Mouse (Mus musculus): ENCODE data around the gene Arrdc5.

The Arrdc5 gene

GRCm38 (mm10) chr17:56303847-56304586 is 3.9 kb upstream of the Arrdc5 start:
- DNase-seq (ENCODE audit: low spot score in 2 of 2), result peak; percentile 84 to 90

GRCm38 (mm10) chr17:56303160-56303846 is 3.2 kb upstream of the Arrdc5 start, which contains the start of gene Uhrf1:
Uhrf1 (plus strand) TSS chr17:56303321.
- no peak for DNase-seq (ENCODE audit: low spot score in 2 of 2)

- DNase-seq (ENCODE audit: low spot score in 2 of 2), result no peak
Measured at GRCm38 (mm10) chr17:56302363-56302996, 2.4 kb upstream of the Arrdc5 start.

- no peak for DNase-seq (ENCODE audit: low spot score in 2 of 2)
Measured at GRCm38 (mm10) chr17:56298238-56298637, 1.8 kb downstream of the Arrdc5 start.

GRCm38 (mm10) chr17:56296201-56296600 is 3.9 kb downstream of the Arrdc5 start:
- DNase-seq (ENCODE audit: low spot score in 2 of 2), result no peak

DNA sequence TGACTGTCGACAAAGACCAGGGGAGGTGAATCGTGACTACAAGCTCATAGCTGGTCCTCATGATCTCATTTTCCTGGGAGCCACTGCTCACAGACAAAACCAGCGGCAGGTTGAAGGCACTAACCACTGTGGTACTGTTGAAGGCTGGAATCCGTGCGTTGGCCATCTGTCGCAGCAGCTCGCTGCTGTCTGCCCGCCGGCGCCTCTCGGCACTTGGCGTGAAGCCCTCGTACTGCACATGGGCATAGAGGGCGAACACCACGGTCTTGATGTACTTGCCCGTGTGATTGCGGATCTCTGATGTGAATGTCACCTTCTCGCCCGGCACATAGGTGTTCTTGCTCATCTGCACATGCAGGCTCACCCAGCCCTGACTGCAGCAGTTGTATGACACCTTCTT is 5.8 kb downstream of the Arrdc5 start:
- DNase-seq (ENCODE audit: low spot score in 2 of 2), result no peak

DNA sequence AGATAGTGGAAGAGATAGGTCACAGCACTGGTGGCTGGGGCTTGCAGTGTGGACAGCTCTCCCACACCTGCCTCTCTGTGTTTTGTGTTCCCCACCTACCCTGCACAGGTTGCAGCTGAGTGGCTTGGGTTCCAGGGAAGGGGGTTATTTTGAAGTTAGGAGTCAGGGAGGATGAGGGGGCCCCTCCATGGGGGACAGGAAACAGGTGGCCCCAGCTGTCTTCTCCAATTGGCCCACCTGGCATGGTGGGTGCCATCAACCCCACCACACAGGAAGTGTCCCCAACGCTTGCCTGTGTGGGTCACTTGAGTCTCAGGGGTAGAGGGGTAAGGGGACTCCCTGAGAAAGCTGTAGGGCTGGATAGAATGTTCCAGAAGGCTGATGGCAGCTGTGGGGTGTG is 6.8 kb downstream of the Arrdc5 start:
- DNase-seq (ENCODE audit: low spot score in 2 of 2), result no peak

DNA sequence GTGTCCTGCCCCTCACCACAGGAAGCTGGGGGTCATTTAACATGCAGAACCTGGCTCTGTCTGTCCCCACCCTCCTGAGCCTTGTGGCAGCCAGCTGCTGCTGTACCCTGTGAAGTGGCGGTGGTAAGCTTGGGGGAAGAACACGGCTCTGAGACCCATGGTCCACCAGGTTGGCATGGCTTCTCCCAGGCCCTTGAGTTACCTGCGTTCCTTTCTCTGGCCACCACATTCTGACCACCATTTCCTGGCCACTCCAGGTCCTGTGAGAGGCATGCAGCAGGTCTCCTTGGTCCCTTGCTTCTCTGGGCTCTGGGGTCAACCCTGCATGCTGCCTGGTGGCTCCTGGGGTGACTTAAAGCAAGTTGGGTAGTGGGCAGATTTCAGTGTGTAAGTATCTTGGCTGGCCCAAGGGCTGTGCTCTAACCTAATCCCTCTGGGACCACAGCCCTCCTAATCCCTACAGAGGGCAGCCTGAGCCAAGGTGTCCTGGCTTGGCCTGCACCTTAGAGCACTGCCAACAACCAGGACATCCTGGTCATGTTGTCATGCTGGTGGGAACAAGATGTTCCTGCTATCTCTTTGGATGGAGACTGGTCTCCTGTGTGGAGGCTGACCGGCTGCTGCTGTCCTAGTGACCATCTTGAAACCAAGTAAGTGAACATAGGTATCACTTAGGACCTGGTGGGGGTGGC is 7.4 kb downstream of the Arrdc5 start, which contains the start of gene Plin3:
Gene Plin3, minus strand, starts transcription at position 343 of the 692 bp plus-strand sequence.
- DNase-seq (ENCODE audit: low spot score in 2 of 2), result no peak

- no peak for DNase-seq (ENCODE audit: low spot score in 2 of 2)
Measured at GRCm38 (mm10) chr17:56291826-56292475, 8.1 kb downstream of the Arrdc5 start.

DNA sequence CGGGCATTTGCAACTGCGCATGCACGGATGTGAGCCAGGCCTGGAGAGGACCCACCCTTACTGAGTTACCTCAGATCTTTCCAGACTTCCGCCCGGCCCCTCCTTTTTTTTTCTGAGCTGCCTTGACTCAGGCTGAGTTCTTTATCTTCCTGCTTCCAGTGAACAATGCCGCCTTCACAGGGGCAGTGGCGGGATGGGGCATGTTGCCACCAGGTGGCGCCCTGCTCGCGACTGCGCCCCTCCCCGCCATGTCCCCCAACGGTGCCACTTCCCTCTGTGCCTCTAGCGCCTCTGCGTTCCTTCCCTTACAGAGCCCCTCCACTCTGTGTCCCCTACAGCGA is 8.9 kb downstream of the Arrdc5 start:
- peak; percentile 61 to 72 for DNase-seq (ENCODE audit: low spot score in 2 of 2)

GRCm38 (mm10) chr17:56290388-56291170 is 9.5 kb downstream of the Arrdc5 start:
- peak in 1 of 2 experiments; percentile 62 for DNase-seq (ENCODE audit: low spot score in 2 of 2)

GRCm38 (mm10) chr17:56289371-56290331 is 10.4 kb downstream of the Arrdc5 start:
- DNase-seq (ENCODE audit: low spot score in 2 of 2), result no peak

GRCm38 (mm10) chr17:56288866-56289265 is 11.2 kb downstream of the Arrdc5 start:
- no peak for DNase-seq (ENCODE audit: low spot score in 2 of 2)

DNA sequence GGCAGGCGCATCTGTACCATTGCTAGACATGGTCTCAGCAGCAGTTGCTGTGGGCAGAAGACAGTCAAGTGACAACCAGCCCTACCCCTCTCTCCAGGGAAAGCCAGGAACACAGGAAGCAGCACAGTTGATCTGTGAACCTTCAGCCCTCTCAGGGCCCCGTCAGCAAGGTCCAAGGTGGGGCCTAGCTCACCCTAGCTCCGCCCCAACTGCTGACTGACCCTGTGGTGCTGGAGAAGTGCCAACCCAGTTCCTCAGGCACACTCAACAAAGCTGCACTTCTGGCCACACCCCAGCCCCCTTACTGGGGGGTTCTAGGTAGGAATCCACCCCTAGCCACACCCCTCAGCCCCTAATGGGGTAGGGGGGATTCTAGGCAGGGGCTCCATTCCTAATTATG is 12.3 kb downstream of the Arrdc5 start:
- no peak for DNase-seq (ENCODE audit: low spot score in 2 of 2)

GRCm38 (mm10) chr17:56285995-56286394 is 14.1 kb downstream of the Arrdc5 start:
- DNase-seq (ENCODE audit: low spot score in 2 of 2), result no peak

GRCm38 (mm10) chr17:56283316-56283715 is 16.8 kb downstream of the Arrdc5 start:
- DNase-seq (ENCODE audit: low spot score in 2 of 2), result no peak

DNA sequence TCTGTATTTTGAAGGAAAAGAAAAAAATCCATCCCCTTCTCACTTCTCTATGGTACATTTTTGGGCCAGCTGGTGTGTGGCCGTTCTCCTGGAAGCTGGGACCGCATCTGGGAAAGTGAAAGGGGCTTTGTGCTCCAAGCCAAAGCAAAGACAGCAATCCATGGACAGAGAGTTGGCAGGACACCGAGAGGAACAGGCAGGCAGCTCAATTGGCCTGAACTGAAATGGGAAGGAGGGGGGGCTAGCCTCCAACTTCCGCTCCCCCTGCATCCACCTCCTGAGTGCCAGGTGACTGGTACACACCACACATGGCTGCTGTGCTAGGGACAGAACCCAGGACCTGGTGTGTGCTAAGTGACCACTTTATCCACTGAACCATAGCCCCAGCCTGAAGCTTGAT is 17.3 kb downstream of the Arrdc5 start:
- DNase-seq (ENCODE audit: low spot score in 2 of 2), result no peak

- no peak for DNase-seq (ENCODE audit: low spot score in 2 of 2)
Measured at GRCm38 (mm10) chr17:56281193-56281592, 18.9 kb downstream of the Arrdc5 start.

GRCm38 (mm10) chr17:56279481-56280155 is 20.5 kb downstream of the Arrdc5 start:
- DNase-seq (ENCODE audit: low spot score in 2 of 2), result no peak
